Mouse (Mus musculus) ES-CJ7 (cell line): Measurements from ENCODE around the gene Tmem270.
"Not testable (repeated sequence)": the region's sequence is repeated elsewhere in the genome, so short reads cannot be mapped to it uniquely, and the experiment has no call there.

ENCODE experiments used
- DNase-seq: peaks from one replicate; pipeline ENCODE4 v3.0.0; 2011; ENCODE audit warnings: low read depth, low spot score

The Tmem270 gene

DNA sequence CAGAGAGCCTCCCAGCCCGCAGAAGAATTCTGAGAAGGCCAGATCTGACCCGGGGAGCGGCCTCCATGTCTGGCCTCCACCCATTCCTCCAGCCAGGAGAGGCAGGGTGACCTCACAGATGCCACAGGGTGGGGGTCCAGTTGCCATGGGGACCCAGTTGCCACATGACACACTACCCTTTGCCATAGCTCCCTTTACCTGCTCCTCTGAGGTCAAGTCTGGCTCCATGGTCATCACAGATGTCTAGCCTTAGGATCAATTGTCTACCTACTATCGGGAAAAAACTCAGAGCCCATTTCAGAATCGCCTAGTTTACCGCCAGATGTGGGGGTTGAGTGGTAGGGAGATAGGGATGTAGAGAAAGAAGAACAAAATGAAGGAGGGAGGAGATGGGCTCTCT, at the start of gene Tmem270:
Gene Tmem270, minus strand, starts transcription at position 101 of the 400 bp plus-strand sequence.
- DNase-seq = no peak

DNA sequence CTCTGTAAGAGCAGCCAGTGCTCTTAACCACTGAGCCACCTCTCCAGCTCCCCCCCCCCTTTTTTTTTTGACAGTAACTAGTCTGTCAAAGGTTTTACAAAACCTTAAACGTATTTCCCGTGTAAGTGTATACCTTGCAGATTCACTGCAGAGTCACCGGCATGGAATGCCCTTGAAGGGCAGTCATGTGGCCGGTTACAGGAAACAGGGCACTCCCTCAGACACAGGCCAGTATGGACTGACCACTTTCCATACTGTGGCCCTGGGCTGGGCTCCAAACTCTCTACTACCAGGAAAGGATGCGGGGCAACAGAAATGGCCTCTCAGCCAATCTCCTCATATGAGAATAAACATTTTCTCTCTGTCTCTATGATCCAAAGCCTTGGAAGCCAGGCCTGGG, 49.0 kb upstream of the Tmem270 start:
- DNase-seq = no peak

DNA sequence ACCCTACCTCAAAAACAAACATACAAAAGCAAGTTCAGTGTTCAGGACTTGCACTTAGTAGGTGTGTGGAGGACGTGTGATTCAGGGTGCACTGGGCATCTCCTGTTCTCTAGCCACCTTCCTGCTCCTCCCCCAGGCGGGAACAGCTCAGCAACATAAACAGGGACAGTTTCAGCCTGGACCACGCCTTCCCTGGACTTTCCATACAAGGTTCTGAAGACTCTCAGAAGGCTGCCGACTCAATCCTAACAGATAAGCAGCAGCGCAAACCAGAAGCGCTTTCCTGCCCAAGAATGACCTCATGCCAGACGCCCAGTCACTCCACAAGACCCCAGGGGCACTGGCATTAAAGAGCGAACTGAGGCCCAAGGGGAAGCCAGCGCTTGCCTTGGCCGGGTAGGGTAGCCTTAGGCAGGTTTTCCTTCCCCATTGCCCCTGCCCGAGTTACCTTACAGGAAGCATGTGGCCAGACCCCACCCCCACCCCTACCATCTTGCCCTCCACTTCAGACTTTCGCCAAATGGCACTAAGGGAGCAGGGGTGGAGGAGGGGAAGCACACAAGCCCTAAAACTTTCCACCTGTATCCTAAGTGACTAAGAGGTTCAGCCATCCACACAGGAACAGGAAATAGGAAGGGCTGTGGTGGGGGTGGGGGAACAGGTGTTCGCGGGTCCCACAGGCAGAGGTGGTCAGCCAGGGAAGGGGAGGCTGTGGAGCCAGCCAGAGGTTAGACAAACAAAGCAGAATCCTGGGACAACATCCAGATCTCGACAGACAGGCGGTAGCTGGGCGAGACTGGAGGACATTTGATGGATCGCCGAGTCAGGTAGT, 44.7 kb upstream of the Tmem270 start:
- DNase-seq = peak; percentile 61

DNA sequence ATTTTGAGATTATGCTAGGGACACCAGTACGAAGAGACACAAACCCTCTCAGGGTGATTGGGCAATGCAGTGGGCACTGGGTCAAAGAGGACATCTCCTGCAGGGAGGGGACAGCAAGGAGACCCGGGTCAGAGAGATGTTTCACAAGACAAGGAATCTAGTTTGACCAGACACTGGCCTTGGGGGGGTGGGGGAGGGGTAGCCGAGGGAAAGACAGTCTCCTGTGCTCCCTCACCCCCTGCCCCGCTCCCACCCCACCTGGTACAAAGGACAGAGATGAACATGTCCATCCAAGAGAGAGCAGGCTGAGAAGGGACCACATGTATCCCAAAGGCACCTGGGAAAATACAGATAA, 41.5 kb upstream of the Tmem270 start:
- DNase-seq = no peak

- DNase-seq = no peak
Observed at GRCm38 (mm10) chr5:134947420-134948084, 41.0 kb upstream of the Tmem270 start.

DNA sequence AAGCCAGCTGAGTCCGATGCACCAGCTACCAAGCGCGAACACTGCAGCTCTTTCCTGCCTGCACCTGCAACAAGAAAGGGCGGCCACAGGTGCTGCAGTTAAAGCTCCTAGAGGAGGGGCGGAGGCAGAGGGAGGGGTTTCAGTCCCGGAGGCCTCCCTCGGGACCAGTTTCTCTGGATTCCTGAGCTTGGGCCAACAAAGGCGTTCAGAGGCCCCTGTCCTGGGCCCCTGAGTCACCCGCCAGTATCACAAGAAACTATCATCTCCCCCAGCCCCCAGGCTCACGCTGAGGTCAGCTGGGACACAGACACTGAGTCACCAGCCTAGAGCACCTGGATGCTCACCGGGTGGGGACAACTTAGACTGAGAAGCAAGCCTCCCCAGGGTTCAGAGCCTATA, 40.3 kb upstream of the Tmem270 start, which contains the start of gene Cldn4:
Gene Cldn4, minus strand, starts transcription at position 78 of the 399 bp plus-strand sequence.
- DNase-seq = peak; percentile 75

- DNase-seq = no peak
Observed at GRCm38 (mm10) chr5:134946063-134946856, 39.7 kb upstream of the Tmem270 start.

DNA sequence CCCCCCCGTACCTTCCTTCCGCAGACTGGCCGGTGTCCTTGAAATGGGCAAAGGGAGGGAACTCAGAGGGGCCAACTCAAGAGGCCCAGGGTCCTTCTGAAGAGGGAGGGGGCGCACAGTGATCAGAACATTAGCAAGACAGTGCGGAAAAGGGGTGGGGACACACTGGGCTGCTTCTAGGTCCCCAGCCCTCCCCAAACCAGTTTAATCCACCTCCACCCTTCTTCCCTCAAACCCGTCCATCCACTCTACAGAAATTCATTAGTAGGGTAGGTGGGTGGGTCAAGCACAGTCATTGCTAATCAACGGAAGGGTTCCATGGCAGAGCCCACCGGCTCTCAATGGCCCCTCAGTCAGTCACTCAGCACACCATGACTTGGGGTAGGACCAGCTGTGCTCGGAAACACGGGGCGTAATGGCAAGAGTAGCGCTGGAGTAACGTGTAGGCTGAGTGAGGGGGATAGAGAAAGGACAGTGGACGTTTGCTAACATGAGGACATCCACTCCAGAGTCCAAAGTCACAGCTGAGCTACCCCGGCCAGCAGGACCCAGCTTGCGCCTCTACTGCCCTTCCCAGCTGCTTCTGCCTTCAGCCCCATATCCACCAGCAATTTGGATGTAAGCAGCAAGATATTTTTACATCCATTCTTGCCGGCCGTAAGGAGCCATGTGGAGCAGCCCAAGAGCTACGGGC, 38.9 kb upstream of the Tmem270 start:
- peak; percentile 95 for DNase-seq

DNA sequence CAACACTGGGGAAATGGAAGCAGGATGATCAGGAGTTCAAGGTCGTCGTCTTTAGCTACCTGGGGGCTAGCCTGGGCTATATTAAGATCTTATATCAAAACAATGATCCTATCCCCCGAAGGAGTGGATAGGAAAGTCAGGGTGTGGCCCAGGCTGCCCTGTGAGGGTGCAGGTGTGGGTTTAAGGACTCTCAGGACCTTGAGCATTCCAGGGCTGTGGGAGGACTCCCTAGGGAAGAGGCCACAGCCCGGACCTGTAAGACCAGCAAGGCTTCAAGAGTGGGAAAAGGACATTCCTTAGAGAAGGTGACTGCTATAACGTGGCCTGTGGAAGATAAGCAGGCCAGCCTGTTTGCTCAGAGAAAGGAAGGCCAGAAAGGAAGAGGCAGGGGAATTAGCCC, 37.6 kb upstream of the Tmem270 start:
- DNase-seq = peak; percentile 65

- peak; percentile 93 for DNase-seq
Observed at GRCm38 (mm10) chr5:134942740-134943139, 36.2 kb upstream of the Tmem270 start.

DNA sequence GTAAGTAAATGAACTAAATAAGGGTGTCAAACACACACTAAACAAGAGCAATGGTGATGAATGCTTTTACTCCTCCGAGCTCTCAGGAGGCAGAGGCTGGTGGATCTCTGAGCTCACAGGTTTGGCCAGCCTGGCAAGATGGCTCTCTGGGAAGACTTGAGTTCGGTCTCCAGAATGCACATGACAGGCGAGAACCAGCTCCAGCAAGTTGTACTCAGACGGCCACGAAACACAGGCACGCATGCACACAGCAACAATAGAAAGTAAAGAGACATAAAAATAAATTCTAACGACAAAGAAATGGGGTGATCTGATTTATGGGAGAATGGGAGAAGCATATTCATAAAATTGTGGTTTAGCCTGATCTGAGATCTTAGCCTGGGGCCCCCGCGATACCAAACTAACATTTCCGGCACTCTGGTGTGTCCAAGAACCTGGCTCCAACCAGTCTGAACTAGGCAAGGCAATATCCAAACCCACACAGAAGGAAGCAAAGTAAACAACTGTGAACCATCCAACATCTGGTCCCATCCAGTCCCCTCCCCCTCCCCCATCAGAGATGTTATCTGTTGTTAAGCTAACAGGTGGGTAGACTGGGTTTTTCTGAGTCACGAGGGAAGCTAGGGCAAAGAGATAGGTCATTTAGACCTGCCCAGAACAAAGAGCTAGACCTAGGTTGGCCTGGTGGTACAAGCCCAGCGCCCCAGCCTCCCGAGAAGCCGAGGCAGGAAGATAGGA, 35.1 kb upstream of the Tmem270 start:
- DNase-seq = peak; percentile 99

DNA sequence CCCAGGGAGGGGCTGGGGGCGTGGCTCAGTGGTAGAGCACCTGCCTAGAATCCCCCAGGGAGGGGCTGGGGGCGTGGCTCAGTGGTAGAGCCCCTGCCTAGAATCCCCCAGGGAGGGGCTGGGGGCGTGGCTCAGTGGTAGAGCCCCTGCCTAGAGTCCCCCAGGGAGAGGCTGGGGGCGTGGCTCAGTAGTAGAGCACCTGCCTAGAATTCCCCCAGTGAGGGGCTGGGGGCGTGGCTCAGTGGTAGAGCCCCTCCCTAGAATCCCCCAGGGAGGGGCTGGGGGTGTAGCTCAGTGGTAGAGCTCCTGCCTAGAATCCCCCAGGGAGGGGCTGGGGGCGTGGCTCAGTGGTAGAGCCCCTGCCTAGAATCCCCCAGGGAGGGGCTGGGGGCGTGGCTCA, 33.0 kb upstream of the Tmem270 start:
- DNase-seq = not testable (repeated sequence)

DNA sequence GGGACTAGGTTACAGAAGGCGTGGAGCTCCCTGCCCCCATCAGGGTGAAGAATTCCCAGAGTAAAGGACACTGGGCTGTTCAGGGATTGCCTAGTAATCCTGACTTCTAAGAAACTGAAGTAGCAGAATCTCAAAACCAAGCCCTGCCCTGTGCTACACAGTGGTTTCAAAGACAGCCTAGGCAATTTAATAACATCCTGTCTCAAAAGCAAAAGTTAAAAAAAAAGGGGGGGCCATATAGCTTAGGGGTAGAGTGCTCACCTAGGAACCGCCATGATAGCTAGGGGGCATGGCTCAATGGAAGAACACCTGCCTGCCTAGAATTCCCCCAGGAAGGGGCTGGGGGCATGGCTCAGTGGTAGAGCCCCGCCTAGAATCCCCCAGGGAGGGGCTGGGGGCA, 32.5 kb upstream of the Tmem270 start:
- DNase-seq = no peak

- no peak for DNase-seq
Observed at GRCm38 (mm10) chr5:134936626-134937185, 30.2 kb upstream of the Tmem270 start.

DNA sequence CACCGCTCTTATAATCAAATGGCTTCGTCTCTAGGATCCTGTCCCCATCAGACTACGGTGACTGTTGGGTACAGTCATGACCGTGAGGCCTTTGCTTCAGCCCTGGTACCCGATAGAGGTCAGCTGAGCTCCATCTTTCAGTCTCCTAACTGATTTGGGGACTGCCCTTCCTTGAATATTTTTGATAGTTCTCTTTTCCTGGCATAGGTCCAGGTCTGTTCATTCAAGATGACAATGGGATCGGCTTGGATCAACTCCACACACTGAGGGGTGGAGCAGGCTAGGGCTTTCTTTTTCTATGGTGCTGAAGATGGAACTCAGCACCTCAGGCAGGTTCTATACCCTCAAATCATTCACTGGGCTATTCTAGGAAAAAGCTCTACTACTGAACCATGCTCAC, 29.5 kb upstream of the Tmem270 start:
- no peak for DNase-seq

DNA sequence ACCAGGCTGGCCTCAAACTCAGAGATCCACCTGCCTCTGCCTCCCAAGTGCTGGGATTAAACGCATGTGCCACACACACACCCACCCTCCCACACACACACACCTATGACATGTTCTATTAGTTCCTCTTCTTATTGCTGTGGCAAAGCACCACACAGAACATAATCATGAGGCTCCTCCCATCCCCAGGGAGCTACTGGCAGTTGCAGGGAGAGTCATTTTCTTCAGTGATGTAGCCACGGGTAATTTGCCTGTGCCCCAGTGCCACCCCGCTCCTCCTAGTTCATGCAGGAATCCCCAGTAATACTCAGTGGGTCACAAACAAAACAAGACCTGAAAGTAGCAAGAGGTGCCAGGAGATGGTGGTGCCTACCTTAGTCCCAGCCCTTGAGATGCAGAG, 28.1 kb upstream of the Tmem270 start:
- no peak for DNase-seq

DNA sequence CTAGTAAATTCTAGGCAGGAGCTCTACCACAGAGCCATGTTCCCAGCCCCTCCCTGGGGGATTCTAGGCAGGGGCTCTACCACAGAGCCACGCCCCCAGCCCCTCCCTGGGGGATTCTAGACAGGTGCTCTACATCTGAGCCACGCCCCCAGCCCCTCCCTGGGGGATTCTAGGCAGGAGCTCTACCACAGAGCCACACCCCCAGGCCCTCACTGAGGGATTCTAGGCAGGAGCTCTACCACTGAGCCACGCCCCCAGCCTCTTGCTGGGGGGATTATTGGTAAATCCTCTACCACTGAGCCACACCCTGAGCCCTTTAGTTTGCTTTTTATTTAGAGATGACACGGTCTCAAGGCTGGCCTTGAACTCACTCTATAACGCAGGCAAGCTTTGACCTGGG, 27.2 kb upstream of the Tmem270 start:
- DNase-seq = peak; percentile 57

DNA sequence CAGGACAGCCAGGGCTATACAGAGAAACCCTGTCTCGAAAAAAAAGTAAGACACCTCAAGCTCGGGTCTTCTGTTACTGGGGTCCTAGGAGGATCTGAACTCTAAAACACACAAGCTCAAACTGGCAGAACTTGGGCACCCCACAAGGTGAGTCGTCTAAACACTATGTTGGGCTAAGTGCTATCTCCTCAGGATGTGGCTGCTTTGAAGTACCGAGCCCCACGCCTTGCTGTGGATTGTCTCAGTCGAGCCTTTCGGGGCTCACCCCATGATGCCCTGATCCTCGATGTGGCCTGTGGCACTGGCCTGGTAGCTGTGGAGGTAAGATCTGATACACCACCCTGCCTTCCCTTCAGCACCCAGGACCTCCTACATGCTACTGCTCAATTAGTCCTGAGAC, 26.7 kb upstream of the Tmem270 start:
- DNase-seq = no peak

GRCm38 (mm10) chr5:134932903-134933276, 26.4 kb upstream of the Tmem270 start:
- DNase-seq = peak; percentile 95

DNA sequence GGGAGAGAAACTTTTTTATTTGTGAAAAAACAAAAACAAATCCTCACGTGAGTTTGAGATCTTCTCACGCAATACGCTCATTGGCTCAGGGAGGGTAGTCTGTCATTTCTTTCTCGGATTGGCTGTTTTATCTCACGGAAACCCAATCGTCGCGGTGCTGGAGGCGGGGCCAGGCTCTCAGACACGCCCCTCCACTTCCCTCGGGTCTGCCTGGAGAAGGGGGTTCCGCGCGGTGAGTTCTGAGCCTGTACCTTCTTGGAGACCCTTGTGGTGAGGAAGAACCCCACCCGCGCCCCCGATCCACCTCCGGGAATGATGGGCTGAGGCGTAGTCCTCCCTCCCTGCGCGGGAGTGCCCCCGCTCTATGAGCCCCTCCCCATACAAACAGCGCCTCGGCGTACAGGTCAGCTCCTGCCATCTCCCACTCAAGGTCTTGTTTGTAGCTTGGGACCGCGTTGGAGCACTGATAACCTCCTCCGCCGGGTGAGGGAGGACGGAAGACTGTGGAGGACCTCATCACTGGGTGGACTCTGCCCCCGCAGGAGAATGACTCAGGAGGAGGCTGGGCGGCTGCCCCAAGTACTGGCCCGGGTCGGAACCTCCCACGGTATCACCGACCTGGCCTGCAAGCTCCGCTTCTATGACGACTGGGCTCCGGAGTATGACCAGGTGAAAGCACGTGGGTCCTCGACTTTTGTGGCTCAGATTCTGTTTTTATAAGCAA, 25.8 kb upstream of the Tmem270 start, which contains the start of gene Mettl27:
Gene Mettl27, plus strand, starts transcription at position 190 of the 724 bp plus-strand sequence.
- DNase-seq = peak; percentile 96
